Mouse (Mus musculus): ENCODE measurements at regions not wholly inside any gene's neighbourhood (a gene's known extent, or its start where the extent isn't known, plus 50 kb on each side); places are given as distances from the start of the nearest gene placed in this dataset.

DNA sequence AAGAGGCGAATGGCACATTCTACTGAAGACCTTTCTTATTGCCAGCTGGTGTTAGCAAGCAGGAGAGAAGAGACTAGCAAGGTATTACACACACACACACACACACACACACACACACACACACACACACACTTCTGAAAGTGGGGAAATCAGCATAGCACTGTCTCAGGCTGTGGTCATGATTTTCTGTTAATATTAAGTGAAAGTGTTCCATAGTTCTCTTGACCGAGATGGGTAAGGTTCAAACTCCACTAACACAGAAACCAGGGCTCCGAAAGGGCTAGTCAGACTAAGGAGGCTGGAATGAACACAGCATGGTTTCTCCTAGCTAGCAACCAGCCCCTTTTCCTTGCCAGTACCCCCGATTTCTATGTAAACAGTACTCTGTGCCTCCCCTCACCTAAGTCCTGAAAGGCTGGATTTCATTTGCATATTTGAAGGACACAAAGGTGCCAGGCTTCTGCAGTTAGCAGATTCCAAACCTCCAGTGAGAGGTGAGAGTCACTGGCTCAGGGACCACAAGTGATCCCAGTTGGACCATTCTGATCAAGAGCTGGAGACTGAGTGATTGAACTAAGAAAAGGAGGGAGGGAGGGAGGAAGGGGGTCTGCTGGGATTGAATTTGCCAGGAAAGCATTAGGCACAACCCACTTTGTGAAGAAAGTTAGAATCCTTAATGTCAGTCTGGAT, 118.8 kb upstream of the Gm15217 start:
- Histone ChIP-seq H3K36me3 (ENCODE audit: control insufficient read depth, insufficient read depth) (no peaks in the 10 kb centered on the region), H3K4me1 (replicated peaks; ENCODE audit: control insufficient read depth, insufficient read depth, low read length) (no peaks in the 10 kb centered on the region), H3K4me3 (ENCODE audit: low read depth, low read length) (no peak overlapping the region), H3K27ac (ENCODE audit: low read depth, low read length) (no peak overlapping the region), H3K27me3 (replicated peaks; ENCODE audit: control insufficient read depth, insufficient read depth, low read length) (no peaks in the 10 kb centered on the region), H3K9me3 (ENCODE audit: control insufficient read depth) (no peaks in the 10 kb centered on the region), H3K9ac (ENCODE audit: low read depth, low read length) (no peak overlapping the region), H3K4me2 (replicated peaks; ENCODE audit: low read depth) (no peak overlapping the region)
- TF ChIP-seq CTCF (IDR thresholded peaks at IDR 0.05; ENCODE audit: low read depth): no peak
- WGBS: 44% methylated on average over 4 of the region's 4 CpGs
- peak; percentile 78 for ATAC-seq

DNA sequence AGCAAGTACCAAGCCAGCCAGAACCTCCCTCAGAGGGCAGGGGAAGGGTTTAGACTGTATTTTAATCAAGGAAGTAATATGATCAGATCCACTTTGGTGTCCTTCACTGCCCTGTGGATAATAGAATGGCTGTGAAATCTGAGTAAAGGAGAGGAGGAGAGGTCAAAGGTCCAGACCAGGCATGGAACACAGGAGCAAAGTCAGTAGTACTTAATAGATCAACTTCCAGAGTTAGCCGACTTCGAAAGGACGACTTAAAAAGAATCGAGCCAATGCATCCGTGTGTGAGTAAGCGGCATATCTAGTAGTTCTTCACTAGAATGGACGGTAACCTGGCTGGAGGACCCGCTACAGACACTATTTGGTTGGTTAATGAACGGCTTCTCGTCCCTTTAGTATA, 103.8 kb upstream of the Gm15217 start:
- Histone ChIP-seq H3K27ac (ENCODE audit: low read depth, low read length) (no peak overlapping the region), H3K27me3 (replicated peaks; ENCODE audit: control insufficient read depth, insufficient read depth, low read length) (no peaks in the 10 kb centered on the region), H3K4me3 (ENCODE audit: low read depth, low read length) (no peak overlapping the region), H3K9ac (ENCODE audit: low read depth, low read length) (no peak overlapping the region), H3K4me1 (replicated peaks; ENCODE audit: control insufficient read depth, insufficient read depth, low read length) (0 out of 2 replicates have a peak, but pooled peaks cover 11% of the 10 kb centered on the region), H3K9me3 (ENCODE audit: control insufficient read depth) (no peaks in the 10 kb centered on the region), H3K36me3 (ENCODE audit: control insufficient read depth, insufficient read depth) (no peaks in the 10 kb centered on the region), H3K4me2 (replicated peaks; ENCODE audit: low read depth) (no peak overlapping the region)
- no peak for TF ChIP-seq CTCF (IDR thresholded peaks at IDR 0.05; ENCODE audit: low read depth)
- WGBS: 92% methylated on average over 10 of the region's 10 CpGs
- ATAC-seq: no peak

DNA sequence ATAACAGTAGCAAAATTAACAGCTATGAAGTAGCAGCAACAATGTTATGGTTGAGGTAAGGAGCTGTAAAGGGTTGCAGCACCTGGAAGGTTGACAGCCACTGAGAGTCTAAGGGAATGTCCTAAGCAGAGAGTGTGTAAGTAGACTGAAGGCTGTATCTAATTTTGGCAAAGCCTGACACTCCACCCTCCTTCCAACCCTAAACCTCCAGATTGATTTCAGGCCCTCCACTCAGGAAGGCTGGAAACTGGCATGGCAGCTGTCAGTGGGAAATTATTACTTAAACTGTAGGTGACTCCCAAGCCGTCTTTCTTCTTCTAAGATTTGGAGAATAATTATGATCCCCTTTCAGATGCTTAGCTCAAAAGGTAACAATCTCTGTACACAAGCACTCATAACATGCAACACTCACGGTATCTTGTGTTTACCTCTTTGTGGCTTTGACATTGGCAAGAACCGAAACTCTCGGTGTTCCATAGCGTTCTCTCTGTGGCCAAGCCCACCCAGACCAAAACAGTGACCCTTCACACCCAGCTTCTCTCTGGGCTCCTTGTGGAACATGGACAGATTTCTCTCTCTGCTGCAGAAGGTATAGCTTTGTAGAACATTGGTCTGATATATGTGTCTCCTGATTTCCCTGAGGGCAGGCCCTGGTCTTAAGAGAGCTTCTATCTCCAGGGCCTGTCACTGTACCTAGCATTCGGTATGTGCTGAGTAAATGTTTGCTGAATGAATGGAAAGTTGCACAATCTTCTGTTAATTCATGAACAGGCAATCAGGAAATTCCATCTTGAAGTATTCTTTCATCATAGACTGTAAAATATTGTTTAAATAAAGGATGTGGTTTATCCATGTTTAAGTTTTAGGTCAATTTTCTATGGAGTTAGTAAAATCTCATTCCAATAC, 102.0 kb upstream of the Gm15217 start:
- peak overlapping the region; percentile 64 for H3K27ac ChIP-seq (ENCODE audit: low read depth, low read length)
- H3K4me1 ChIP-seq (replicated peaks; ENCODE audit: control insufficient read depth, insufficient read depth, low read length): 0 out of 2 replicates have a peak, but pooled peaks cover 11% of the 10 kb centered on the region
- H3K4me3 ChIP-seq (ENCODE audit: low read depth, low read length): no peak overlapping the region
- no peak overlapping the region for H3K9ac ChIP-seq (ENCODE audit: low read depth, low read length)
- peak; percentile 93 for ATAC-seq
- H3K36me3 ChIP-seq (ENCODE audit: control insufficient read depth, insufficient read depth): no peaks in the 10 kb centered on the region
- no peak overlapping the region for H3K4me2 ChIP-seq (replicated peaks; ENCODE audit: low read depth)
- TF ChIP-seq CTCF (IDR thresholded peaks at IDR 0.05; ENCODE audit: low read depth): no peak
- 69% methylated on average over 6 of the region's 6 CpGs for WGBS
- no peaks in the 10 kb centered on the region for H3K27me3 ChIP-seq (replicated peaks; ENCODE audit: control insufficient read depth, insufficient read depth, low read length)
- no peaks in the 10 kb centered on the region for H3K9me3 ChIP-seq (ENCODE audit: control insufficient read depth)

DNA sequence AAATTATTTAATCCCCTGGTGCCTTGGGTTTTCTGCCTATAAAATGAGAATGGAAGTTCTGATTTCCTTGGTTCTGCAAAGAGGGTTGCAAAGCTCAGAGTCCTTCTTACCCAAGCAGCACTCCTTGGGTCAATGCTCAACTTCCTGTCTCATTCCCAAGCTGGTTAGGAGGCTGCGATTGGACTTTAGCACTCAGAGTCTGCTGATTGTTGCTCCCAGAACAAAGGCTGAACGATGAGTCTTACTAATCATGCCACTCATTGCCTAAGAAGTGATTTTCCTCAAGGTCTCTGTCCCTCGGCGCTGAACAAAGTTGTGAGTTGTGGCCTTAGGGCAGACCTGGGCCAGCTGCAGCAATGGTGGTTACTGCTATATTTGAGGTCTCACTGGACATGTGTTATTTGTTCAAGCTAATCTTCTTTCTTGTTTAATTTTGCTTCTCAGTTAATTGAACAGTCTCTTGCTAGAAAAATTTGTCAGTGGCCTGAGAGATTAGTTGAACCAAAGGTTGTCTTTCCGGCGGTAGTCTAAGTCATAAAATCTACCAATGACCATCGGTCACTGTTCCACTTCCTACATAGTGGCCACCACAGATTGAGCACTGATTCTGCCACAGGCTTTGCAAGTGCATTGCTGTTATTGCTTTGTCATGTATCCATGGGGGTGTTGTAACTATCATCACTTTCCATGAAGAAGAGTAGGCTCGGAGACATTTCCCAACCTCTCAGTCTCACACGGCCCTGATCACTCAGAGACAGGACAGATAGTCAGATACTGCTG, 101.2 kb upstream of the Gm15217 start:
- no peak for TF ChIP-seq CTCF (IDR thresholded peaks at IDR 0.05; ENCODE audit: low read depth)
- H3K9ac ChIP-seq (ENCODE audit: low read depth, low read length): no peak overlapping the region
- no peak overlapping the region for H3K4me3 ChIP-seq (ENCODE audit: low read depth, low read length)
- WGBS: 53% methylated on average over 9 of the region's 9 CpGs
- H3K27me3 ChIP-seq (replicated peaks; ENCODE audit: control insufficient read depth, insufficient read depth, low read length): no peaks in the 10 kb centered on the region
- peak overlapping the region; percentile 74 for H3K27ac ChIP-seq (ENCODE audit: low read depth, low read length)
- 0 out of 2 replicates have a peak, but pooled peaks cover 11% of the 10 kb centered on the region for H3K4me1 ChIP-seq (replicated peaks; ENCODE audit: control insufficient read depth, insufficient read depth, low read length)
- peak; percentile 99 for ATAC-seq
- H3K4me2 ChIP-seq (replicated peaks; ENCODE audit: low read depth): no peak overlapping the region
- H3K9me3 ChIP-seq (ENCODE audit: control insufficient read depth): no peaks in the 10 kb centered on the region
- H3K36me3 ChIP-seq (ENCODE audit: control insufficient read depth, insufficient read depth): no peaks in the 10 kb centered on the region

DNA sequence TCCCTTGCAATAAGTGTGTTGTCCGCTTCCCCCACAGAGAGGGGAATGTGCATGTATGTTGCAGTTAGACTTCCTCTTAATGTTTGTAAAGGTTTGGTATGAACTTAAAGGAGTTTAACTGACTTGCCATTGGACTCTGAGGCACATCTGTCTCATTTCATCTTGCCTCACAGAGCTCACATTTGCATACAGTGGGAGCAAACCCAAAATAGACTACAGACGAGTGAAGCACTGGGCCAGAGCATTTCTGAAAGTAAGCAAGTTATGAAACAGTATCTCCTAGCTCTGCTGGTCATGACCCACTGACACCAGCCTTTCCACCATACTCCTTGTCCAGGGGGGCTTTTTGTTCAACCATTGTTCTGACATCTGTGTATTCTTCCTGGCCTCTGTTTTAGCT, 86.8 kb upstream of the Gm15217 start:
- WGBS: 52% methylated on average over 2 of the region's 2 CpGs
- no peak overlapping the region for H3K27ac ChIP-seq (ENCODE audit: low read depth, low read length)
- H3K4me1 ChIP-seq (replicated peaks; ENCODE audit: control insufficient read depth, insufficient read depth, low read length): no peaks in the 10 kb centered on the region
- H3K27me3 ChIP-seq (replicated peaks; ENCODE audit: control insufficient read depth, insufficient read depth, low read length): no peaks in the 10 kb centered on the region
- no peak for TF ChIP-seq CTCF (IDR thresholded peaks at IDR 0.05; ENCODE audit: low read depth)
- H3K9ac ChIP-seq (ENCODE audit: low read depth, low read length): no peak overlapping the region
- H3K36me3 ChIP-seq (ENCODE audit: control insufficient read depth, insufficient read depth): no peaks in the 10 kb centered on the region
- no peak overlapping the region for H3K4me3 ChIP-seq (ENCODE audit: low read depth, low read length)
- no peaks in the 10 kb centered on the region for H3K9me3 ChIP-seq (ENCODE audit: control insufficient read depth)
- ATAC-seq: no peak
- no peak overlapping the region for H3K4me2 ChIP-seq (replicated peaks; ENCODE audit: low read depth)

DNA sequence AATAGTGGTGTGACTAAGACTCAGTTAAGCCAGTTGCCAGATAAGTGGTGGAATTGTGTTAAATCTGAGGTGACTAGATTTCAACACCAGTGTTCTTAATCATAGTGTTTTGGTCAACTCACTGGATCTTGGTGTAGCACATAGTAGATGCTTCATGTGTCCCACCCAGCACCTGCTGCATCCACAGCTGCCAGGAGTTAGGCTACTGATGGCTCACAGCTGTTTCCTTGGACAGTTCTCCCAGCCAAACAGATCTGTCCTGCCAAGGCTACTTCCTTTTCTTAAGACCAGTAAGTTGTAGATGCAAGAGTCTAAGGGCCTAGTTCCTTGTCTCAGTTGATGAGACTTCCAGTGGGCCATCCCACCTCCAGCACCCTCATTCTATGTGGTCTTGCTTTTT, 82.9 kb upstream of the Gm15217 start:
- no peak overlapping the region for H3K27ac ChIP-seq (ENCODE audit: low read depth, low read length)
- H3K4me3 ChIP-seq (ENCODE audit: low read depth, low read length): no peak overlapping the region
- no peaks in the 10 kb centered on the region for H3K27me3 ChIP-seq (replicated peaks; ENCODE audit: control insufficient read depth, insufficient read depth, low read length)

More for the DNA sequence above, 82.9 kb upstream of the Gm15217 start:
- TF ChIP-seq CTCF (IDR thresholded peaks at IDR 0.05; ENCODE audit: low read depth): no peak
- no peak for ATAC-seq
- Histone ChIP-seq H3K9ac (ENCODE audit: low read depth, low read length) (no peak overlapping the region), H3K9me3 (ENCODE audit: control insufficient read depth) (no peaks in the 10 kb centered on the region), H3K4me2 (replicated peaks; ENCODE audit: low read depth) (no peak overlapping the region), H3K4me1 (replicated peaks; ENCODE audit: control insufficient read depth, insufficient read depth, low read length) (no peaks in the 10 kb centered on the region), H3K36me3 (ENCODE audit: control insufficient read depth, insufficient read depth) (no peaks in the 10 kb centered on the region)

All from intestine, postnatal 0 days (tissue).